Mouse (Mus musculus): ENCODE data around the gene Rasgrp2. TPM values are rescaled to one million over a fixed set of nuclear protein-coding genes. Genes with fewer than 3 reads are reported as not detected.

The Rasgrp2 gene
- polyA plus RNA-seq, 1 experiment from 2014 or later, result 89.2 TPM

DNA sequence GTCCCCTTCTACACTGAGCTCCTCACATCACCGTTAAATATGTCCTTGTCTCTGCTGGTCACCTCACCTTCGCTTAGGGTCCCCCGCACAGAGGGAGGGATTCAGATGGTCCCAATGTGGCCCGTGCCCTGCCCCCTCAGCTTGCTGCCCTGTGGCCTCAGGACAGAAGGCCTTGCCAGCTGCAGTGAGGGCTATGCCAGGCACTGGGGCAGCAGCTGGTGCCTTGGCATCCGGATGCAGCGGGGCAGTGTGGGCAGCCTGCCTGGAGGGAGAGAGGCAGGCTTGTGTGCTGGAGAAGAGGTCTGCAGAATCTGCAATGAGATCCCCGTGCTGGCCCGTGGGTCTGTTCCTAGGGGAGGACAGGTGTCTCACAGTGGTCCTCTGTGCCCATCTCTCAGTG is 54.2 kb downstream of the Rasgrp2 start:
- no peak overlapping the region for H3K4me2 ChIP-seq (replicated peaks)
- H3K9me3 ChIP-seq (ENCODE audit: control insufficient read depth, low read length), result no peaks in the 10 kb centered on the region
- H3K9ac ChIP-seq, result peak overlapping the region; percentile 13; the same call in 1 of the 2 replicates
- H3K36me3 ChIP-seq (replicated peaks; ENCODE audit: control insufficient read depth, insufficient read depth), result peaks cover 25% of the 10 kb centered on the region
- H3K27me3 ChIP-seq (ENCODE audit: control insufficient read depth, insufficient read depth, low read length), result no peaks in the 10 kb centered on the region
- ATAC-seq (ENCODE audit: low FRiP score) (peak; percentile 21; the same call in 1 of the 2 replicates), DNase-seq (ENCODE audit: low spot score) (peak; percentile 52)
- H3K4me3 ChIP-seq (replicated peaks; ENCODE audit: low read length), result no peak overlapping the region
- peaks cover 46% of the 10 kb centered on the region for H3K4me1 ChIP-seq (replicated peaks; ENCODE audit: control insufficient read depth, insufficient read depth, low read length)
- peak overlapping the region; percentile 73 for H3K27ac ChIP-seq
- 46% methylated on average over 8 of the region's 8 CpGs for WGBS

DNA sequence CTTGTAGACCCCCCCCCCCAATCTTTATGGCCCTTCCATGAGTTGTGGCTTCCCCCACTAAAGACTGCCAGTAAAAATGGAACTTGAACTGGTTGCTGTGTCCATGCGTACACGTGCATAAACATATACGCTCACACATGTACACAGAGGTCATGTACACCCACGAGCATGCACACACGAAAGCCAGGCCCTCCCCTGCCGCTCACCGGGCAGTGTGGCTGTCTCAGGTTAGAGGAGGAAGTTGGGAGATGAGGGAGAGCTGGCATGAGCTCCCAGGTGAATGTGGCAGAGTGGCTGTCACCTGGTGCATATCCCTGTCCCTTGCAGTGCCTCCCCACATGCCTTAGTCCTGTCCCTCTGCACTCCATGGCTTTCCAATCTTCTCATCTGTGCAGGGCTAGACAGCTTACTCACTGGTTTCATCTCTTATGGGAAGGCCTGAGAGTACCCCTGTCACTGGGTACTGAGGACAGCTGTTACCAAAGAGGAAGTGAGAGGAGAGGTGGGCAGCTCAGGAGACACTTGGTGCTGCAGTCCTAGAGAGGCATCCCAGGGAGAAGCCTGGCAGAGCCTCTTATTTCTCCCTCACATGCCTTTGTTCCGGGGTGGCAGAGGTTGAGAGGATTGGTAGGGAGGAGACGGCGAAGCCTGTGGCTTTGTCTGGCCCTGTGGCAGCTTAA is 55.0 kb downstream of the Rasgrp2 start:
- no peak for DNase-seq (ENCODE audit: low spot score)
- peak overlapping the region; percentile 73 for H3K27ac ChIP-seq
- 69% methylated on average over 10 of the region's 10 CpGs for WGBS
- no peaks in the 10 kb centered on the region for H3K27me3 ChIP-seq (ENCODE audit: control insufficient read depth, insufficient read depth, low read length)
- peaks cover 40% of the 10 kb centered on the region for H3K4me1 ChIP-seq (replicated peaks; ENCODE audit: control insufficient read depth, insufficient read depth, low read length)
- ATAC-seq (ENCODE audit: low FRiP score), result no peak
- H3K9ac ChIP-seq, result no peak overlapping the region
- peaks cover 33% of the 10 kb centered on the region for H3K36me3 ChIP-seq (replicated peaks; ENCODE audit: control insufficient read depth, insufficient read depth)
- no peak overlapping the region for H3K4me2 ChIP-seq (replicated peaks)
- no peak overlapping the region for H3K4me3 ChIP-seq (replicated peaks; ENCODE audit: low read length)
- no peaks in the 10 kb centered on the region for H3K9me3 ChIP-seq (ENCODE audit: control insufficient read depth, low read length)

DNA sequence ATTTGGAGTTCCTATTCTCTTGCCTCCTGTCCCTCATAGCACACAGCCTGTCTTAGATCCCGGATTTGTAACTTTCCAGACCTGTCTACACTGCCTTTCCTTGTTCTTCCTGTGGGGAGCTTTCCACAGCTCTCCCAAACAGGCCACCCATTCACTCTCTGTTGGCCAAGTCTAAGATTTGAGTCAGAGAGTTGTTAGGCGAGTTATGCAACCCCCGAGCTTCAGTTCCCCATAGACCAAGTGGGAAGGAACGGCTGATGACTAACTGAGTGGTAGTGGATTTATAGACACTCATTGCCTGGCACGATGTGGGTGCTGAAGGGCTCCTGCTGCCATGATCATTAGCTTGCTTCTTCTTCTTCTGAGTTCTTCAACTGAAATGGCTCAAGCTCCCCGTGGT is 60.4 kb downstream of the Rasgrp2 start:
- Histone ChIP-seq H3K9ac (no peak overlapping the region), H3K27me3 (ENCODE audit: control insufficient read depth, insufficient read depth, low read length) (no peaks in the 10 kb centered on the region), H3K27ac (no peak overlapping the region), H3K4me1 (replicated peaks; ENCODE audit: control insufficient read depth, insufficient read depth, low read length) (peaks cover 13% of the 10 kb centered on the region; the same call in 1 of the 2 replicates), H3K4me2 (replicated peaks) (no peak overlapping the region), H3K36me3 (replicated peaks; ENCODE audit: control insufficient read depth, insufficient read depth) (peaks cover 41% of the 10 kb centered on the region), H3K9me3 (ENCODE audit: control insufficient read depth, low read length) (no peaks in the 10 kb centered on the region), H3K4me3 (replicated peaks; ENCODE audit: low read length) (no peak overlapping the region)
- DNase-seq (ENCODE audit: low spot score), result no peak
- no peak for ATAC-seq (ENCODE audit: low FRiP score)
- WGBS, result 88% methylated on average over 6 of the region's 6 CpGs

DNA sequence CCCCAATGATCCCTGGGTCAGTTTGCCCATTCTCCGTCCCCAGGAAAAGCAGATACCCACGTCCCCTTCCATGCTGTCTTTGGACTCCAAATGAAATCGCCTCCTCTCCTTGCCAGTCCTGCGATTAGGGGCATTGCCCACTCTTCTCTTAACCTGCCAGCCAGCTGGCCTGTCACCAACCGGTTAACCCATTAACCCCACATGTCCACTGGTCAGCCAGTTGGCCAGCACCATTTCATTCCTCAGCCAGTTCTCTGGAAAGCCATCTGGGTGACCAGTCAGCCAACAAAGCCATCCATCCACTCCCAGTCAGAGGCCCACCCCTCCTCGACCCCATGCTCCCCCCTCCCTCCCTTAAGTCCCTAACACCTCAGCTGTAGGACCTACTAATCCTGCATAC is 63.7 kb downstream of the Rasgrp2 start:
- H3K4me3 ChIP-seq (replicated peaks; ENCODE audit: low read length), result no peak overlapping the region
- no peak overlapping the region for H3K27ac ChIP-seq
- peaks cover 21% of the 10 kb centered on the region for H3K36me3 ChIP-seq (replicated peaks; ENCODE audit: control insufficient read depth, insufficient read depth)
- no peak overlapping the region for H3K4me2 ChIP-seq (replicated peaks)
- no peaks in the 10 kb centered on the region for H3K9me3 ChIP-seq (ENCODE audit: control insufficient read depth, low read length)
- 49% methylated on average over 6 of the region's 6 CpGs for WGBS
- H3K4me1 ChIP-seq (replicated peaks; ENCODE audit: control insufficient read depth, insufficient read depth, low read length), result peaks cover 24% of the 10 kb centered on the region
- DNase-seq (ENCODE audit: low spot score), result no peak
- H3K27me3 ChIP-seq (ENCODE audit: control insufficient read depth, insufficient read depth, low read length), result no peaks in the 10 kb centered on the region
- ATAC-seq (ENCODE audit: low FRiP score), result no peak
- H3K9ac ChIP-seq, result no peak overlapping the region

DNA sequence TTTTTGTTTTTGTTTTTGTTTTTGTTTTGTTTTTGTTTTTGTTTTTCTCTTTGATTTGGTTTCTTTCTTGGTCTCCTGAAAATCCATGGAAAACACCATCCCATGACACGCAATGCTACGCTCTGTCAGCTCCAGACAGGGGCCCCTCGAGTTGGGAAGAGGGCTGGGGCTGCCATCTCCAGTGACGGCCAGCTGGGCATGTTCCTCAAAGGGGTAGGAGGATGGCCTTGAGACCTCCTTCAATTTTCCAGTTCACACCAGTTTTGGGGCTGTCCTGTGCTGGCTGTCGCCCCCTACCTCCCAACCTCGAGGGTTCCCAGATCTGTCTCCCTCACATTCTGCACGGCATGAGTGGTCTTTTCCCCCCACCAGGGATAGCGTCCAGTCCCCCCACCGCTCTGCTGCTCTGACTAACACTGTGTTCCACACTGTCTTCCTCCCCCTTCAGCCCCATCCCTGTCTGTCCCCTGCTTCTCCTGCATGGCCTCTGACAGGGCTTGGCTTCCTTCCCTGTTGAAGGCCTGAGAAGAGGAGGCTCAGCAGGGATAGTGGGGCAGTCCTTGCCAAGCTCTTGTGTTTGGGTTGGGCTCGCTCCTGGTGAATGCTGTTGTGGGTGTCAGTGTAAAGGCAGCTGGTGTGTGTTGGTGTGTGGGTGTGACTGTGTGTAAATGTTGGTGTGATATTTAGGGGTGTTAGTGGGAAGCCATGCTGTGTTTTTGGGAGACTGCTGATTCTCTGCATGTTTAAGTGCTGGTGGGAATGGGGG is 65.3 kb downstream of the Rasgrp2 start:
- H3K4me1 ChIP-seq (replicated peaks; ENCODE audit: control insufficient read depth, insufficient read depth, low read length), result peaks cover 24% of the 10 kb centered on the region
- peaks cover 5% of the 10 kb centered on the region; the same call in 1 of the 2 replicates for H3K36me3 ChIP-seq (replicated peaks; ENCODE audit: control insufficient read depth, insufficient read depth)
- H3K9ac ChIP-seq, result 0 out of 2 replicates have a peak overlapping the region, but pooled peaks have one; percentile 18
- DNase-seq (ENCODE audit: low spot score) (no peak), ATAC-seq (ENCODE audit: low FRiP score) (peak; percentile 63; the same call in 1 of the 2 replicates)
- peak overlapping the region; percentile 63 for H3K27ac ChIP-seq
- no peak overlapping the region for H3K4me2 ChIP-seq (replicated peaks)
- no peaks in the 10 kb centered on the region for H3K9me3 ChIP-seq (ENCODE audit: control insufficient read depth, low read length)
- WGBS, result 40% methylated on average over 10 of the region's 10 CpGs
- no peaks in the 10 kb centered on the region for H3K27me3 ChIP-seq (ENCODE audit: control insufficient read depth, insufficient read depth, low read length)
- H3K4me3 ChIP-seq (replicated peaks; ENCODE audit: low read length), result no peak overlapping the region

Other genes with a start within 250 kb of the Rasgrp2 start
- gene Majin, start 215.0 kb upstream of the Rasgrp2 start, polyA plus RNA-seq (2014; fragmentation: Nextera tagmentation; extraction: Ambion mirVana), result not detected in 2 replicates
- gene Gpha2, start 173.0 kb upstream of the Rasgrp2 start, polyA plus RNA-seq (2014; fragmentation: Nextera tagmentation; extraction: Ambion mirVana), result not detected in 2 replicates
- gene Ppp2r5b, start 163.5 kb upstream of the Rasgrp2 start, polyA plus RNA-seq (2014; fragmentation: Nextera tagmentation; extraction: Ambion mirVana), result 140 and 158 TPM in 2 replicates
- 14.5 and 14.8 TPM in 2 replicates for gene Atg2a, start 157.7 kb upstream of the Rasgrp2 start, polyA plus RNA-seq (2014; fragmentation: Nextera tagmentation; extraction: Ambion mirVana)
- gene Ehd1, start 122.6 kb upstream of the Rasgrp2 start, polyA plus RNA-seq (2014; fragmentation: Nextera tagmentation; extraction: Ambion mirVana), result 80.0 and 84.9 TPM in 2 replicates
- 0.56 and 0.63 TPM in 2 replicates for gene Cdc42bpg, start 92.9 kb upstream of the Rasgrp2 start, polyA plus RNA-seq (2014; fragmentation: Nextera tagmentation; extraction: Ambion mirVana)
- gene Men1, start 64.4 kb upstream of the Rasgrp2 start, polyA plus RNA-seq (2014; fragmentation: Nextera tagmentation; extraction: Ambion mirVana), result 46.7 and 51.5 TPM in 2 replicates
- 12.4 and 15.4 TPM in 2 replicates for gene Map4k2, start 58.2 kb upstream of the Rasgrp2 start, polyA plus RNA-seq (2014; fragmentation: Nextera tagmentation; extraction: Ambion mirVana)
- 103 and 112 TPM in 2 replicates for gene Sf1, start 35.6 kb upstream of the Rasgrp2 start, polyA plus RNA-seq (2014; fragmentation: Nextera tagmentation; extraction: Ambion mirVana)
- 6.2 and 6.8 TPM in 2 replicates for gene Pygm, start 14.9 kb upstream of the Rasgrp2 start, polyA plus RNA-seq (2014; fragmentation: Nextera tagmentation; extraction: Ambion mirVana)
- 60.6 and 66.4 TPM in 2 replicates for gene Nrxn2, start 19.4 kb downstream of the Rasgrp2 start, polyA plus RNA-seq (2014; fragmentation: Nextera tagmentation; extraction: Ambion mirVana)
- not detected in 2 replicates for gene Slc22a12, start 143.7 kb downstream of the Rasgrp2 start, polyA plus RNA-seq (2014; fragmentation: Nextera tagmentation; extraction: Ambion mirVana)